Comparison of ENCODE assay signal across 13 mouse cellular contexts in the genomic region with DNA sequence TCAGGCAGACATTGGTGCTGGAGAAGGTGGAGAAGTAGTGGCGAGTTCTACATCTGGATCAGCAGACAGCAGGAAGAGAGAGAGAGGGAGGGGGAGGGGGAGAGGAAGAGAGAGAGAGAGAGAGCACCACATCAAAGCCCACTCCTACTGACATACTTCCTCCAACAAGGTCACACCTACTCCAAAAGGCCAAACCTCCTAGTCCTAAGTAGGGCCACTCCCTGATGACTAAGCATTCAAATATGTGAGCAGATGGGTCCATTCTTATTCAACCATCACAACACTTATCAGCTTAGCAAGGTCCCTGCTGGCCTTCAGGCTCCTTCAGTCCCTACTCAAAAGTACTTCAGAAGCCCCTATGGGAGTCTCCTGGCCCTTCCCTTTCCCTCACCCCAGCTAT. TPM values are rescaled to one million over a fixed set of nuclear protein-coding genes. Genes with fewer than 3 reads are reported as not detected.
DNase-seq lines count a peak whose midpoint lies in the region; ATAC-seq and TF ChIP-seq lines count a peak whose summit lies in the region.
"Had no signal": no experiment of that assay in that cellular context is flagged by ENCODE, and none has a peak within 500 bp of the region (broad histone marks: within the 10 kb centered on the region; RNA-seq: fewer than 3 reads in every experiment).

No protein-coding gene starts in this region.

- dilution Hi-C loops in CH12.LX (cut with MboI; ENCODE audit: extremely low pct_ligation_motif_present, extremely low pct_unique_long_range_greater_than_20kb, low sequenced_read_pairs) = no loop called here

- WGBS in liver, embryonic 11.5 days = 12% methylated on average over 1 of the region's 1 CpGs
- 41% methylated on average over 1 of the region's 1 CpGs for WGBS in liver, postnatal 0 days (ENCODE audit: insufficient replicate concordance)

- H3K36me3 ChIP-seq in liver, embryonic 11.5 days (ENCODE audit: control insufficient read depth, insufficient read depth, low read length) = no peaks in the 10 kb centered on the region
- no peaks in the 10 kb centered on the region for H3K36me3 ChIP-seq in liver, postnatal 0 days (replicated peaks; ENCODE audit: insufficient read depth, low read length)
- no peaks in the 10 kb centered on the region for H3K36me3 ChIP-seq in CH12.LX (replicated peaks in 1 of 2; ENCODE audit: control insufficient read depth in 1 of 2, insufficient read depth in 1 of 2, low read length in 1 of 2)
- H3K36me3 ChIP-seq: forebrain, embryonic 10.5 days; liver, embryonic 15.5 days had no signal

- H3K4me2 ChIP-seq in liver, embryonic 11.5 days = no peak overlapping the region
- no peak overlapping the region for H3K4me2 ChIP-seq in liver, postnatal 0 days (ENCODE audit: low read depth, low read length)
- H3K4me2 ChIP-seq in CH12.LX (ENCODE audit: insufficient read depth, low read depth, poor library complexity, severe bottlenecking) = peak overlapping the region; percentile 29; the same call in 1 of the 2 replicates
- H3K4me2 ChIP-seq: liver, embryonic 15.5 days had no signal

- H3K79me2 ChIP-seq in CH12.LX (replicated peaks; ENCODE audit: control insufficient read depth, extremely low read depth, insufficient read depth, poor library complexity, severe bottlenecking) = no peaks in the 10 kb centered on the region

- H3K9me3 ChIP-seq in liver, embryonic 11.5 days (ENCODE audit: control insufficient read depth, low read length) = no peaks in the 10 kb centered on the region
- H3K9me3 ChIP-seq in liver, postnatal 0 days (ENCODE audit: low read length) = no peaks in the 10 kb centered on the region; the same call in 1 of the 2 replicates
- H3K9me3 ChIP-seq in CH12.LX (replicated peaks; ENCODE audit: low read length) = peaks cover 2% of the 10 kb centered on the region
- H3K9me3 ChIP-seq: forebrain, embryonic 10.5 days; liver, embryonic 15.5 days had no signal

- peak; percentile 51 for TF ChIP-seq POLR2A in CH12.LX (IDR thresholded peaks at IDR 0.05; ENCODE audit: low read depth, low read length)

- H3K27me3 ChIP-seq in liver, embryonic 11.5 days (replicated peaks; ENCODE audit: control insufficient read depth, insufficient read depth, low read length) = no peaks in the 10 kb centered on the region
- H3K27me3 ChIP-seq in liver, postnatal 0 days (ENCODE audit: insufficient read depth, low read length) = no peaks in the 10 kb centered on the region
- no peaks in the 10 kb centered on the region for H3K27me3 ChIP-seq in CH12.LX (replicated peaks)
- H3K27me3 ChIP-seq: liver, embryonic 15.5 days had no signal

- H3K9ac ChIP-seq in liver, embryonic 11.5 days (ENCODE audit: low read depth, low read length) = no peak overlapping the region
- no peak overlapping the region for H3K9ac ChIP-seq in liver, postnatal 0 days (replicated peaks)
- H3K9ac ChIP-seq in CH12.LX (ENCODE audit: insufficient read depth, low read depth) = 0 out of 2 replicates have a peak overlapping the region, but pooled peaks have one; percentile 5
- H3K9ac ChIP-seq: liver, embryonic 15.5 days had no signal

- no peak for DNase-seq in liver, embryonic 11.5 days (ENCODE audit: low spot score)
- no peak for DNase-seq in liver, postnatal 0 days
- DNase-seq in 3T3-L1 (ENCODE audit: low read depth, low spot score) (peak; percentile 73), CH12.LX (ENCODE audit: extremely low read depth) (peak; percentile 88)
- peak; percentile 65 for DNase-seq in induced T-regulatory cell, adult 2 months (ENCODE audit: low read depth)
- no peak for DNase-seq in right cerebral cortex, postnatal 14 days
- DNase-seq in cerebellum, adult 11 months = no peak
- no peak for DNase-seq in layer of hippocampus, adult 8-10 months (ENCODE audit: low spot score in 2 of 2)
- DNase-seq: gastrocnemius, adult 2 months; kidney, adult 8-10 months; layer of hippocampus, postnatal 36 days had no signal

- TF ChIP-seq RAD21 in CH12.LX (IDR thresholded peaks at IDR 0.05; ENCODE audit: low read depth, low read length) = no peak

- ATAC-seq in liver, embryonic 11.5 days (replicated peaks; ENCODE audit: low FRiP score) = peak; percentile 69
- no peak for ATAC-seq in liver, postnatal 0 days

- no peak overlapping the region for H3K27ac ChIP-seq in liver, embryonic 11.5 days (ENCODE audit: low read depth, low read length)
- H3K27ac ChIP-seq in liver, postnatal 0 days (ENCODE audit: low read depth) = no peak overlapping the region
- no peak overlapping the region for H3K27ac ChIP-seq in CH12.LX (ENCODE audit: insufficient read depth, low read depth)
- H3K27ac ChIP-seq: forebrain, embryonic 10.5 days; gastrocnemius, adult 2 months; liver, embryonic 15.5 days had no signal

- TF ChIP-seq CTCF in liver, postnatal 0 days (IDR thresholded peaks at IDR 0.05; ENCODE audit: low read depth) = no peak
- no peak for TF ChIP-seq CTCF in CH12.LX (conservative IDR thresholded peaks at IDR 0.05 in 1 of 2, IDR thresholded peaks at IDR 0.05 in 1 of 2; ENCODE audit: low read depth in 2 of 2, low read length in 2 of 2)

- in situ Hi-C loops in CH12.LX (cut with MboI; ENCODE audit: low pct_ligation_motif_present, low pct_unique_long_range_greater_than_20kb, low sequenced_read_pairs) = no loop called here

- H3K4me1 ChIP-seq in liver, embryonic 11.5 days (replicated peaks; ENCODE audit: control insufficient read depth, insufficient read depth, low read length) = peaks cover 4% of the 10 kb centered on the region; the same call in 1 of the 2 replicates
- no peaks in the 10 kb centered on the region for H3K4me1 ChIP-seq in liver, postnatal 0 days (ENCODE audit: insufficient read depth)
- peaks cover 15 to 21% of the 10 kb centered on the region in 2 experiments for H3K4me1 ChIP-seq in CH12.LX (ENCODE audit: control insufficient read depth in 1 of 2, insufficient read depth in 2 of 2)

- H3K4me3 ChIP-seq in liver, embryonic 11.5 days (ENCODE audit: low read depth, low read length) = no peak overlapping the region
- no peak overlapping the region for H3K4me3 ChIP-seq in liver, postnatal 0 days (ENCODE audit: low read depth, low read length)
- no peak overlapping the region for H3K4me3 ChIP-seq in CH12.LX (replicated peaks in 1 of 3; ENCODE audit: low read depth in 2 of 3, low read length in 2 of 3, poor library complexity in 1 of 3)
- H3K4me3 ChIP-seq: forebrain, embryonic 10.5 days; gastrocnemius, adult 2 months; liver, embryonic 15.5 days had no signal

- no peak for TF ChIP-seq EP300 in liver, postnatal 0 days (IDR thresholded peaks at IDR 0.05; ENCODE audit: low read depth)
- peak; percentile 46; the same call in 1 of the 2 replicates for TF ChIP-seq EP300 in CH12.LX (IDR thresholded peaks at IDR 0.05; ENCODE audit: low read length)

TF ChIP-seq in CH12.LX, 34 proteins besides CTCF, POLR2A, EP300 and RAD21:
- TF ChIP-seq TBP (conservative IDR thresholded peaks at IDR 0.05; ENCODE audit: low read depth, low read length) (peak; percentile 78), ETS1 (conservative IDR thresholded peaks at IDR 0.05; ENCODE audit: low read depth, low read length) (peak; percentile 58), HCFC1 (IDR thresholded peaks at IDR 0.05; ENCODE audit: low read depth, low read length) (peak; percentile 64), CHD2 (IDR thresholded peaks at IDR 0.05; ENCODE audit: low read length) (0 out of 2 replicates have a peak, but pooled peaks have one; percentile 29), ELF1 (IDR thresholded peaks at IDR 0.05; ENCODE audit: low read depth, low read length) (peak; percentile 71), ZMIZ1 (IDR thresholded peaks at IDR 0.05; ENCODE audit: low read depth, low read length) (no peak), RCOR1 (conservative IDR thresholded peaks at IDR 0.05; ENCODE audit: low read depth, low read length) (no peak), IRF4 (IDR thresholded peaks at IDR 0.05; ENCODE audit: low read depth, low read length) (peak; percentile 29; the same call in 1 of the 2 replicates), CHD1 (IDR thresholded peaks at IDR 0.05; ENCODE audit: low read depth, low read length) (no peak), BHLHE40 (IDR thresholded peaks at IDR 0.05; ENCODE audit: low read depth, low read length) (peak; percentile 49; the same call in 1 of the 2 replicates), MAZ (IDR thresholded peaks at IDR 0.05; ENCODE audit: low read depth, low read length) (0 out of 2 replicates have a peak, but pooled peaks have one; percentile 59)
TF ChIP-seq in CH12.LX: peak in this region for 8.

RNA-seq across cellular contexts. Expression of a gene that starts 9.1 kb away (rescaled TPM):
- 19.6 and 20.2 TPM in 2 replicates for polyA plus RNA-seq in liver, embryonic 11.5 days (2014; fragmentation: Nextera tagmentation; extraction: Ambion mirVana)
- 4.8 and 5.4 TPM in 2 replicates for polyA plus RNA-seq in liver, postnatal 0 days (2015; fragmentation: Nextera tagmentation; extraction: Ambion mirVana)
- total RNA-seq in CH12.LX (2012; rRNA removed) (7.5 and 8.9 TPM in 2 replicates), CH12.LX (2014; rRNA removed) (9.6 and 10.5 TPM in 2 replicates)
- 14.1 and 14.9 TPM in 2 replicates for polyA plus RNA-seq in CH12.LX (2012; ENCODE audit: insufficient read length, low read depth)
- 10 to 100 TPM in 1 of 4 experiments, 1 to 10 TPM in 3; 6.0 to 10.8 (median 7.0) TPM for total RNA-seq in layer of hippocampus, adult 8-10 months (2022)

Comparison
In these comparisons a context has a peak if more than half of its experiments do, and no peak if none do; other contexts are left out.
1. DNase-seq: peak in 3T3-L1 (single experiment), CH12.LX (single experiment) and induced T-regulatory cell, adult 2 months (single experiment); none in liver, embryonic 11.5 days (single experiment), liver, postnatal 0 days (single experiment), right cerebral cortex, postnatal 14 days (single experiment), cerebellum, adult 11 months (single experiment) and layer of hippocampus, adult 8-10 months (0 of 2).